ENCODE assay signal across 11 mouse cellular contexts in the genomic region with DNA sequence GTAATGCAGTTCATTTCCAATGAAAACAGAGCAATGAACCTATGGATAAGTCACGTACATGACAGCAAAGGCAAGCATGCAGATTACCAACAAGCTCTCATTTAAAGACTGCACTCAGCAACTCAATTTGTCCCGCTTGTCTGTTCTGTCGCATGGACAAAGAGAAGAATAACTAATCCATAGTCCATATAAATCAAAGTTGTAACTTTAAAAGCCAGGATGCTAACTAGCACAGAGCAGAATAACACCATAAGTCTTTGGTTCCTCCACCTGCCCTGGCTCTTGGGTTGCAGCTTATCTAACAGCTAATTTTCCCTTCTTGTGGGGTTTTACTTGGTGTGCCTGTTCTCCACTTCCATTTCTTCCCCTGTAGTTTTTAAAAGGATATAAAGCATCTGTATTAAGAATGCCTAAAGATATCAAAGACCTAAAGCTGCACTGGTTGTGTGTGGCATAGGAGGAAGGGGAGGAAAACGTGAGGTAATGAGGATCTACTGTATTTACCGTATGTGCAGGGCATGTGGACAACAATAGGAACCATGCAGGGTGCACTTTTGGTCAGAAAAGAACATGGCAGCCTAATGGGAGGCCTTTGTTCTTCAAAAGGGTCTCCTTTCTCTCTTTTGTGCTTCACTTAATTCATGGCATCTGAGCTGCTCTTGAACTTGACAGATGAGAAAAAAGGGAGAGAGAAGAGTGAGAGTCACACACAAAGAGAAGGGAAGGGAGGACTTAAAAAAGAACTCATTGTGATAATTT. TPM values are rescaled to one million over a fixed set of nuclear protein-coding genes. Genes with fewer than 3 reads are reported as not detected.
A peak's percentile ranks its signal among the peaks of the same experiment; 100 is the strongest.
DNase-seq lines count a peak whose midpoint lies in the region; ATAC-seq lines count a peak whose summit lies in the region.
"Had no signal": no experiment of that assay in that cellular context is flagged by ENCODE, and none has a peak within 500 bp of the region (broad histone marks: within the 10 kb centered on the region; RNA-seq: fewer than 3 reads in every experiment).

No protein-coding gene starts in this region.

- H3K27me3 ChIP-seq in embryonic facial prominence, embryonic 14.5 days (replicated peaks; ENCODE audit: control insufficient read depth, insufficient read depth, low read length) = no peaks in the 10 kb centered on the region
- peaks cover 9% of the 10 kb centered on the region for H3K27me3 ChIP-seq in hindbrain, embryonic 12.5 days
- H3K27me3 ChIP-seq in midbrain, embryonic 16.5 days (ENCODE audit: control insufficient read depth, insufficient read depth, low read depth, low read length) = no peaks in the 10 kb centered on the region
- H3K27me3 ChIP-seq: heart, embryonic 15.5 days had no signal

- H3K4me1 ChIP-seq in embryonic facial prominence, embryonic 14.5 days (ENCODE audit: control insufficient read depth, insufficient read depth, low read length) = no peaks in the 10 kb centered on the region
- peaks cover 8% of the 10 kb centered on the region for H3K4me1 ChIP-seq in hindbrain, embryonic 12.5 days
- H3K4me1 ChIP-seq in midbrain, embryonic 16.5 days (ENCODE audit: control insufficient read depth, insufficient read depth, low read length) = peaks cover 13% of the 10 kb centered on the region; the same call in 1 of the 2 replicates

- WGBS in embryonic facial prominence, embryonic 14.5 days = 77% methylated on average over 5 of the region's 5 CpGs
- 36% methylated on average over 5 of the region's 5 CpGs for WGBS in hindbrain, embryonic 12.5 days
- WGBS in midbrain, embryonic 16.5 days = 25% methylated on average over 5 of the region's 5 CpGs

- peaks cover 6% of the 10 kb centered on the region; the same call in 1 of the 2 replicates for H3K36me3 ChIP-seq in embryonic facial prominence, embryonic 14.5 days (ENCODE audit: control insufficient read depth, insufficient read depth, low read length)
- H3K36me3 ChIP-seq in hindbrain, embryonic 12.5 days = no peaks in the 10 kb centered on the region
- H3K36me3 ChIP-seq in midbrain, embryonic 16.5 days (ENCODE audit: control insufficient read depth, insufficient read depth, low read length) = no peaks in the 10 kb centered on the region
- H3K36me3 ChIP-seq: heart, embryonic 15.5 days had no signal

- no peak overlapping the region for H3K4me3 ChIP-seq in embryonic facial prominence, embryonic 14.5 days (ENCODE audit: low read depth, low read length)
- no peak overlapping the region for H3K4me3 ChIP-seq in hindbrain, embryonic 12.5 days
- H3K4me3 ChIP-seq in midbrain, embryonic 16.5 days (ENCODE audit: low read depth, low read length) = no peak overlapping the region
- H3K4me3 ChIP-seq: heart, embryonic 15.5 days had no signal

- no peak overlapping the region for H3K27ac ChIP-seq in embryonic facial prominence, embryonic 14.5 days (replicated peaks; ENCODE audit: low read depth, low read length)
- H3K27ac ChIP-seq in hindbrain, embryonic 12.5 days = no peak overlapping the region
- no peak overlapping the region for H3K27ac ChIP-seq in midbrain, embryonic 16.5 days (ENCODE audit: low read length)
- H3K27ac ChIP-seq: heart, embryonic 15.5 days; kidney, postnatal 0 days had no signal

- 0 out of 2 replicates have a peak, but pooled peaks cover 3% of the 10 kb centered on the region for H3K9me3 ChIP-seq in embryonic facial prominence, embryonic 14.5 days (ENCODE audit: control insufficient read depth, low read length)
- no peaks in the 10 kb centered on the region for H3K9me3 ChIP-seq in hindbrain, embryonic 12.5 days (replicated peaks)
- no peaks in the 10 kb centered on the region for H3K9me3 ChIP-seq in midbrain, embryonic 16.5 days (replicated peaks; ENCODE audit: control insufficient read depth, low read length, poor library complexity, severe bottlenecking)
- H3K9me3 ChIP-seq: heart, embryonic 15.5 days had no signal

- peak; percentile 92 for ATAC-seq in embryonic facial prominence, embryonic 14.5 days (ENCODE audit: low read depth)
- ATAC-seq in hindbrain, embryonic 12.5 days (ENCODE audit: low FRiP score) = peak; percentile 91
- peak; percentile 75; the same call in 1 of the 2 replicates for ATAC-seq in midbrain, embryonic 16.5 days

- no peak overlapping the region for H3K9ac ChIP-seq in embryonic facial prominence, embryonic 14.5 days (ENCODE audit: low read depth, low read length)
- no peak overlapping the region for H3K9ac ChIP-seq in hindbrain, embryonic 12.5 days
- no peak overlapping the region for H3K9ac ChIP-seq in midbrain, embryonic 16.5 days (ENCODE audit: low read depth, low read length)
- H3K9ac ChIP-seq: heart, embryonic 15.5 days; lung, embryonic 14.5 days had no signal

- peak; percentile 30 for DNase-seq in embryo, embryonic 10 days (ENCODE audit: low spot score)
- DNase-seq in embryo, embryonic 9.5 days (ENCODE audit: extremely low spot score) = no peak
- DNase-seq in embryonic facial prominence, embryonic 14.5 days (ENCODE audit: low spot score) = peak; percentile 68
- no peak for DNase-seq in gastrocnemius, postnatal 25 days
- no peak for DNase-seq in lung, postnatal 10 days
- DNase-seq in frontal cortex, adult 2 months (ENCODE audit: extremely low spot score in 1 of 2, low spot score in 1 of 2) = no peak

- no peak overlapping the region for H3K4me2 ChIP-seq in embryonic facial prominence, embryonic 14.5 days (ENCODE audit: low read depth, low read length)
- H3K4me2 ChIP-seq in hindbrain, embryonic 12.5 days (replicated peaks) = no peak overlapping the region
- H3K4me2 ChIP-seq in midbrain, embryonic 16.5 days (ENCODE audit: low read length) = no peak overlapping the region
- H3K4me2 ChIP-seq: heart, embryonic 15.5 days; lung, embryonic 14.5 days had no signal

RNA-seq across cellular contexts. Expression of gene Pou2f1, which starts 36.1 kb away (rescaled TPM):
- polyA plus RNA-seq in embryonic facial prominence, embryonic 14.5 days (2014; fragmentation: Nextera tagmentation; extraction: Ambion mirVana) = 11.4 and 13.6 TPM in 2 replicates
- 18.9 and 21.0 TPM in 2 replicates for polyA plus RNA-seq in hindbrain, embryonic 12.5 days (2016; fragmentation: Nextera tagmentation; extraction: Ambion mirVana)
- 26.5 and 28.3 TPM in 2 replicates for polyA plus RNA-seq in midbrain, embryonic 16.5 days (2015; fragmentation: Nextera tagmentation; extraction: Ambion mirVana)
- total RNA-seq in gastrocnemius, postnatal 25 days (2021) = 1 to 10 TPM; 4.8 to 6.3 TPM
- 9.2 TPM in 2 replicates for polyA plus RNA-seq in frontal cortex, adult 2 months (2012; rRNA removed)

Comparison
In these comparisons a context has a peak if more than half of its experiments do, and no peak if none do; other contexts are left out.
1. DNase-seq: peak in embryo, embryonic 10 days (single experiment) and embryonic facial prominence, embryonic 14.5 days (single experiment); none in embryo, embryonic 9.5 days (single experiment), gastrocnemius, postnatal 25 days (single experiment), lung, postnatal 10 days (single experiment) and frontal cortex, adult 2 months (0 of 2).
2. Peak in every context shown above with its lines, with median percentiles within 50 percentile points of each other: ATAC-seq.